Mouse (Mus musculus) lung, embryonic 14.5 days (tissue): ENCODE results near the gene Avil. TPM values are rescaled to one million over a fixed set of nuclear protein-coding genes. Genes with fewer than 3 reads are reported as not detected.
A peak's percentile ranks its signal among the peaks of the same experiment; 100 is the strongest.

Experiments used
- ATAC-seq: fragments of 200-750 bp; cut with Nextera tagmentation; 2 replicates; pipeline ENCODE4 v1.8.0; 2017; ENCODE audit warnings: mild to moderate bottlenecking, moderate TSS enrichment, moderate library complexity; ENCODE audit not compliant: insufficient read depth
- DNase-seq: peaks from one replicate; pipeline ENCODE4 v3.0.0-alpha.2; 2015
- H3K27ac ChIP-seq: fragments of 300-500 bp; sonication (generic); 2 replicates; pipeline ENCODE4 v1.5.1; 2014; ENCODE audit warnings: low read depth, mild to moderate bottlenecking, moderate library complexity
- H3K27me3 ChIP-seq: fragments of 300-500 bp; sonication (generic); 2 replicates; pipeline ENCODE4 v1.6.1; 2014; ENCODE audit warnings: low read length, control low read depth; ENCODE audit not compliant: insufficient read depth
- H3K36me3 ChIP-seq: fragments of 300-500 bp; sonication (generic); 2 replicates; pipeline ENCODE4 v1.6.1; 2014; ENCODE audit warnings: control low read depth; ENCODE audit not compliant: insufficient read depth
- H3K4me1 ChIP-seq: fragments of 300-500 bp; sonication (generic); 2 replicates; pipeline ENCODE4 v1.6.1; 2014; ENCODE audit warnings: antibody characterized with exemption, control low read depth; ENCODE audit not compliant: insufficient read depth
- H3K4me2 ChIP-seq: fragments of 300-500 bp; sonication (generic); 2 replicates; pipeline ENCODE4 v1.6.1; 2014; ENCODE audit warnings: mild to moderate bottlenecking
- H3K4me3 ChIP-seq: fragments of 300-500 bp; sonication (generic); 2 replicates; pipeline ENCODE4 v1.5.1; 2014; ENCODE audit warnings: low read depth, low read length
- H3K9ac ChIP-seq: fragments of 300-500 bp; sonication (generic); 2 replicates; pipeline ENCODE4 v1.6.1; 2014
- H3K9me3 ChIP-seq: fragments of 300-500 bp; sonication (generic); 2 replicates; pipeline ENCODE4 v1.6.1; 2016; ENCODE audit warnings: low read depth, low read length, control low read depth
- CTCF ChIP-seq: IDR thresholded peaks from 2 replicates; pipeline ENCODE4 v1.5.1; 2016; ENCODE audit warnings: antibody characterized with exemption, low read depth
- WGBS: fragments of 180-500 bp; shearing (Covaris S2); extraction: QIAGEN DNeasy Blood & Tissue Kit; methylation state at CpG from one replicate; pipeline ENCODE4 v1.1.7; 2014; 5-methylcytosine and 5-hydroxymethylcytosine counted together
- polyA plus RNA-seq: library from polyadenylated mRNA; unstranded; fragments of >200 nt; fragmentation: Nextera tagmentation; extraction: Ambion mirVana; gene quantifications from 2 replicates; pipeline ENCODE4 v1.2.1, GENCODE M21; 2014

Gene Avil
- polyA plus RNA-seq, 1 experiment from 2014 or later: 0.13 TPM

- ATAC-seq (no peak; the same call in 1 of the 2 replicates), DNase-seq (no peak)
- TF ChIP-seq CTCF: no peak
- H3K9ac ChIP-seq: no peak overlapping the region
- peaks cover 48% of the 10 kb centered on the region for H3K27me3 ChIP-seq
- no peak overlapping the region for H3K27ac ChIP-seq
- H3K4me1 ChIP-seq: no peaks in the 10 kb centered on the region
- H3K9me3 ChIP-seq: no peaks in the 10 kb centered on the region
- no peak overlapping the region; the same call in 1 of the 2 replicates for H3K4me2 ChIP-seq
- H3K4me3 ChIP-seq: no peak overlapping the region
- 16% methylated on average over 10 of the region's 10 CpGs for WGBS
- H3K36me3 ChIP-seq: peaks cover 11% of the 10 kb centered on the region; the same call in 1 of the 2 replicates
Observed at GRCm38 (mm10) chr10:127050119-127050474, 49.6 kb downstream of the Avil start.

- WGBS: 60% methylated on average over 4 of the region's 4 CpGs
- H3K4me1 ChIP-seq: 0 out of 2 replicates have a peak, but pooled peaks cover 4% of the 10 kb centered on the region
- peak; percentile 73 for DNase-seq
- TF ChIP-seq CTCF: peak; percentile 43
- no peak overlapping the region for H3K4me3 ChIP-seq
- ATAC-seq: no peak
- peaks cover 38% of the 10 kb centered on the region for H3K27me3 ChIP-seq
- H3K27ac ChIP-seq: no peak overlapping the region
- H3K36me3 ChIP-seq: 0 out of 2 replicates have a peak, but pooled peaks cover 16% of the 10 kb centered on the region
- H3K9ac ChIP-seq: no peak overlapping the region
- H3K9me3 ChIP-seq: no peaks in the 10 kb centered on the region
- no peak overlapping the region for H3K4me2 ChIP-seq
Observed at GRCm38 (mm10) chr10:127054646-127055045, 54.1 kb downstream of the Avil start.

DNA sequence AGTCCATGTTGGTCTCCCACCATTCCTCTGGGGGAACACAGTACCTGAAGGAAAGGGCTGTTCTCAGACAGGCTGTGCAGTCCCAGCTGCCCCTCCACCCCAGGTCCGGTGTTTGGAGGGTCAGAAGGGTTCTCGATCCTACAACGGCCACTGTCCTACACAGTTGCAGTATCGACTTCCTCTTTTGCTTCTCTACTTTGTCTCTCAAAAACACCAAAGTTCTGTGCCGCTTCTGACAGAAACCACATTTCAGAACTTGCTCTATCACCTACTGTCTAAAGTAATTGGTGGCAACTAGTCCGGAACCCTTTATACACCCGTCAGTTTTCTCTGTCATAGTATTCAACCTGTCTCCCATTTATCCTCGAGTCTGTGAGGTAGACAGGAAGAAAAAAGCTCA is 54.9 kb downstream of the Avil start:
- WGBS: 87% methylated on average over 8 of the region's 8 CpGs
- Histone ChIP-seq H3K9ac (no peak overlapping the region), H3K4me3 (no peak overlapping the region), H3K9me3 (no peaks in the 10 kb centered on the region), H3K27me3 (peaks cover 38% of the 10 kb centered on the region), H3K27ac (no peak overlapping the region), H3K4me2 (no peak overlapping the region), H3K4me1 (0 out of 2 replicates have a peak, but pooled peaks cover 4% of the 10 kb centered on the region), H3K36me3 (0 out of 2 replicates have a peak, but pooled peaks cover 16% of the 10 kb centered on the region)
- no peak for DNase-seq
- TF ChIP-seq CTCF: no peak
- no peak for ATAC-seq

DNA sequence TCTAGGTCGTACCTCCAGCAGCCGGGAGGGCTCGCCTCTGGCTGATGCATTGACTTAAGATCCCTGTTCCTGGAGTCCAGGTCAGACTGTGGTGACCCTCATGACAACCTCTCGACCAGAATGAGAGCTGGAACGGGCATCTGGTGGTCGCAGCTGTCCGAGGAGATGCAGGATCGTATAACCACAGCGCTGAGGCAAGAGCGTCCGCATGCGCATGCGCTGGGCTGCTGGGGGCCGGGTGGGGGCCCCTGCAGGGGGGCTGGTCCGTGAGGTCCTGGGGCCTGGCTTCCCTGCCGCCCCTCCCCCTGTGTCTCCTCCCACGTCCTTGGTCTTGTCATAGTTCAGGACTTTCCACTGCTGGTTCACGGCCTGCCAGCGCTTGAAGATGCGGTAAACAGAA is 56.0 kb downstream of the Avil start:
- H3K9ac ChIP-seq: no peak overlapping the region
- DNase-seq (no peak), ATAC-seq (no peak)
- H3K36me3 ChIP-seq: 0 out of 2 replicates have a peak, but pooled peaks cover 16% of the 10 kb centered on the region
- no peak overlapping the region for H3K4me2 ChIP-seq
- H3K4me1 ChIP-seq: 0 out of 2 replicates have a peak, but pooled peaks cover 4% of the 10 kb centered on the region
- WGBS: 82% methylated on average over 20 of the region's 20 CpGs
- peaks cover 36% of the 10 kb centered on the region for H3K27me3 ChIP-seq
- H3K9me3 ChIP-seq: no peaks in the 10 kb centered on the region
- TF ChIP-seq CTCF: no peak
- H3K27ac ChIP-seq: no peak overlapping the region
- H3K4me3 ChIP-seq: no peak overlapping the region

GRCm38 (mm10) chr10:127058161-127058560 is 57.7 kb downstream of the Avil start:
- 0% methylated on average over 9 of the region's 9 CpGs for WGBS
- no peak overlapping the region for H3K9ac ChIP-seq

GRCm38 (mm10) chr10:127058708-127059107 is 58.2 kb downstream of the Avil start:
- Histone ChIP-seq H3K9ac (peak overlapping the region; percentile 72; the same call in 1 of the 2 replicates), H3K9me3 (no peaks in the 10 kb centered on the region), H3K4me3 (peak overlapping the region; percentile 70), H3K36me3 (0 out of 2 replicates have a peak, but pooled peaks cover 16% of the 10 kb centered on the region), H3K4me2 (peak overlapping the region; percentile 95), H3K4me1 (0 out of 2 replicates have a peak, but pooled peaks cover 8% of the 10 kb centered on the region), H3K27ac (no peak overlapping the region), H3K27me3 (peaks cover 30% of the 10 kb centered on the region)
- WGBS: 10% methylated on average over 8 of the region's 8 CpGs
- no peak for TF ChIP-seq CTCF
- ATAC-seq: no peak
- DNase-seq: no peak

More at GRCm38 (mm10) chr10:127058161-127058560, 57.7 kb downstream of the Avil start:
- peaks cover 30% of the 10 kb centered on the region for H3K27me3 ChIP-seq
- no peaks in the 10 kb centered on the region for H3K9me3 ChIP-seq
- ATAC-seq (peak; percentile 25; the same call in 1 of the 2 replicates), DNase-seq (peak; percentile 90)
- H3K4me1 ChIP-seq: 0 out of 2 replicates have a peak, but pooled peaks cover 8% of the 10 kb centered on the region
- peak; percentile 97 for TF ChIP-seq CTCF
- H3K4me2 ChIP-seq: peak overlapping the region; percentile 95
- 0 out of 2 replicates have a peak, but pooled peaks cover 16% of the 10 kb centered on the region for H3K36me3 ChIP-seq
- no peak overlapping the region for H3K27ac ChIP-seq
- H3K4me3 ChIP-seq: peak overlapping the region; percentile 70

DNA sequence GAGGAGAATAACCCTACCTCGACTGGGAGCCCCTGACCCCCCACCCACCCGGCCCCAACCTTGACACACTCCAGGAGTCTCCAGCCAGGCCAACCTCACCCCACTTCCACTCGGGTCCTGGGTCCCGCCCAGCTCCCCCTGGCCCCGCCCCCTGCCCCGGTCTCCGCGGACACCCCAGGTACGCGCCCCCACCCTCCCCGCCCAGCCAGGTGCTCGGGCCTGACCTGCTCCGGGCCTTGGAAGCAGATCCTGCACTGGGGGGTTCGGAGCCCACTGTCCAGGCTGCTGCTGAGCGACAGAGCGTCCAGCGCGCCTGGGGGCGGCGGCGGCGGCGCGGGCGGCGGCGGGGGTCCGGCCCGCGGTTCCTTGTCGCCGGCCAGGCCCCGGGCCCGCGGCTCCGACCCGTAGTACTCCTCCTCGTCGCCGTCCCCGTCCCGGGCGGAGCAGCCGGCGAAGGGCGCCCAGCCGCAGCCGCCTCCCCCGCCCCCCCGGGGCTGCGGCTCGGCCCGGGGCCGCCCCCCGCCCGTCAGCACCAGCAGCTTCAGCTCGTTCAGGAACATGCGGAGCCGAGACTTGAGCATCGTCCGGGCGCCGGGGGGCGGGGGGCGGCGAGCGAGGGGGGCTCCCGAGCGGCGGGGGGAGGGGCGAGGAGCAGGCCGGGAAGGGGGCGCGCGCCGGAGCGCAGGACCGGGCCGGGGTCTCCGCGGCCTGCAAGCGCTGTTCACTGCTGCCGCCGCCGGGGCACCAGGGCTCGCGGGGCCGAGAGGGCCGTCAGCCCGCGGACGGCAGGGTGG is 58.9 kb downstream of the Avil start:
- peaks cover 30% of the 10 kb centered on the region for H3K27me3 ChIP-seq
- H3K9ac ChIP-seq: peak overlapping the region; percentile 72
- H3K27ac ChIP-seq: peak overlapping the region; percentile 46; the same call in 1 of the 2 replicates
- H3K4me3 ChIP-seq: peak overlapping the region; percentile 70
- WGBS: under 1% methylated on average over 60 of the region's 92 CpGs
- peak overlapping the region; percentile 95 for H3K4me2 ChIP-seq
- 0 out of 2 replicates have a peak, but pooled peaks cover 16% of the 10 kb centered on the region for H3K36me3 ChIP-seq
- H3K9me3 ChIP-seq: no peaks in the 10 kb centered on the region
- TF ChIP-seq CTCF: no peak
- no peak for ATAC-seq
- H3K4me1 ChIP-seq: 0 out of 2 replicates have a peak, but pooled peaks cover 8% of the 10 kb centered on the region
- DNase-seq: no peak
